Mouse (Mus musculus) embryonic fibroblast, embryonic 13.5 days (primary cell): Measurements from ENCODE around the gene Rars2.

Source experiments
- CTCF ChIP-seq: IDR thresholded peaks from 2 replicates; pipeline ENCODE4 v1.5.1; 2011; ENCODE audit warnings: mild to moderate bottlenecking, control low read depth, low read length, moderate library complexity, borderline replicate concordance; ENCODE audit not compliant: insufficient read depth
- POLR2A ChIP-seq: IDR thresholded peaks from 2 replicates; pipeline ENCODE4 v1.6.1; 2011; ENCODE audit warnings: low read depth, mild to moderate bottlenecking, control low read depth, low read length, moderate library complexity

DNA sequence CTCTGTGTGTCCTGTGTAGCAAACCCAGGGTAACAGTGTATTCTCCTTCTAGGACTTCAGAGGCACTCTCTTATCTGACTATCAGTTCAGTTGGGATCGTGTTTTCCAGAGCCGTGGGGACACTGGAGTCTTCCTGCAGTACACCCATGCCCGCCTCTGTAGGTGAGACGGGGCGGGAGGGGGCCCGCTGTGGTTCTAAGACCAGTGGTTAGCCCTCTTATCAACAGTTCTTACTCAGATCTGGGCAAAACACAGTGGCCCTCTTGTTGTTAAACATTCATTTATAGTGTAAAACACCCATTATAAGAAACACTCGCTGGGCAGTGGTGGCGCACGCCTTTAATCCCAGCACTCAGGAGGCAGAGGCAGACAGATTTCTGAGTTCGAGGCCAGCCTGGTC, 41.3 kb downstream of the Rars2 start:
- TF ChIP-seq POLR2A, result no peak
- no peak for TF ChIP-seq CTCF
